Mouse (Mus musculus): Measurements from ENCODE around the gene Plekhm2. TPM values are rescaled to one million over a fixed set of nuclear protein-coding genes. Genes with fewer than 3 reads are reported as not detected.

Plekhm2 gene
- total RNA-seq, 2 experiments from 2014 or later = 55.5 to 60.5 TPM

- DNase-seq (ENCODE audit: low spot score in 2 of 2) = no peak
Measured at GRCm38 (mm10) chr4:141632111-141632873, 32.4 kb downstream of the Plekhm2 start.

GRCm38 (mm10) chr4:141631250-141631649 lies 33.4 kb downstream of the Plekhm2 start:
- no peak for DNase-seq (ENCODE audit: low spot score in 2 of 2)

GRCm38 (mm10) chr4:141630021-141630420 lies 34.7 kb downstream of the Plekhm2 start:
- DNase-seq (ENCODE audit: low spot score in 2 of 2) = no peak

- no peak for DNase-seq (ENCODE audit: low spot score in 2 of 2)
Measured at GRCm38 (mm10) chr4:141628661-141629060, 36.0 kb downstream of the Plekhm2 start.

- no peak for DNase-seq (ENCODE audit: low spot score in 2 of 2)
Measured at GRCm38 (mm10) chr4:141627502-141627901, 37.2 kb downstream of the Plekhm2 start.

GRCm38 (mm10) chr4:141625774-141626550 lies 38.7 kb downstream of the Plekhm2 start:
- no peak for DNase-seq (ENCODE audit: low spot score in 2 of 2)

GRCm38 (mm10) chr4:141624983-141625773 lies 39.5 kb downstream of the Plekhm2 start:
- no peak for DNase-seq (ENCODE audit: low spot score in 2 of 2)

- DNase-seq (ENCODE audit: low spot score in 2 of 2) = no peak
Measured at GRCm38 (mm10) chr4:141624134-141624533, 40.6 kb downstream of the Plekhm2 start.

GRCm38 (mm10) chr4:141623666-141624065 lies 41.0 kb downstream of the Plekhm2 start, which contains the start of gene Slc25a34:
Gene Slc25a34 (minus strand): TSS chr4:141623821.
- DNase-seq (ENCODE audit: low spot score in 2 of 2) = peak in 1 of 2 experiments; percentile 64

GRCm38 (mm10) chr4:141623037-141623436 lies 41.7 kb downstream of the Plekhm2 start:
- DNase-seq (ENCODE audit: low spot score in 2 of 2) = no peak

- DNase-seq (ENCODE audit: low spot score in 2 of 2) = no peak
Measured at GRCm38 (mm10) chr4:141622580-141622979, 42.1 kb downstream of the Plekhm2 start.

GRCm38 (mm10) chr4:141622091-141622490 lies 42.6 kb downstream of the Plekhm2 start:
- no peak for DNase-seq (ENCODE audit: low spot score in 2 of 2)

- no peak for DNase-seq (ENCODE audit: low spot score in 2 of 2)
Measured at GRCm38 (mm10) chr4:141621297-141621696, 43.4 kb downstream of the Plekhm2 start.

GRCm38 (mm10) chr4:141619299-141619883 lies 45.3 kb downstream of the Plekhm2 start:
- DNase-seq (ENCODE audit: low spot score in 2 of 2) = no peak

GRCm38 (mm10) chr4:141618565-141619243 lies 46.0 kb downstream of the Plekhm2 start, which contains the start of gene Tmem82:
Gene Tmem82 (minus strand): TSS chr4:141618633.
- no peak for DNase-seq (ENCODE audit: low spot score in 2 of 2)

GRCm38 (mm10) chr4:141617863-141618564 lies 46.7 kb downstream of the Plekhm2 start:
- DNase-seq (ENCODE audit: low spot score in 2 of 2) = no peak

- peak in 1 of 2 experiments; percentile 62 for DNase-seq (ENCODE audit: low spot score in 2 of 2)
Measured at GRCm38 (mm10) chr4:141617299-141617698, 47.4 kb downstream of the Plekhm2 start.

- no peak for DNase-seq (ENCODE audit: low spot score in 2 of 2)
Measured at GRCm38 (mm10) chr4:141616811-141617210, 47.9 kb downstream of the Plekhm2 start.

GRCm38 (mm10) chr4:141614946-141615345 lies 49.8 kb downstream of the Plekhm2 start:
- no peak for DNase-seq (ENCODE audit: low spot score in 2 of 2)

GRCm38 (mm10) chr4:141609538-141609937 lies 55.2 kb downstream of the Plekhm2 start:
- no peak for DNase-seq (ENCODE audit: low spot score in 2 of 2)

Measured in adrenal gland, postnatal 4 days (tissue).